Mouse (Mus musculus) heart, embryonic 10.5 days (tissue): ENCODE data around the gene Gm10282. TPM values are rescaled to one million over a fixed set of nuclear protein-coding genes. Genes with fewer than 3 reads are reported as not detected.

Experiments used
- DNase-seq: peaks from one replicate; pipeline ENCODE4 v3.0.0-alpha.2; 2017; ENCODE audit warnings: low spot score
- H3K27ac ChIP-seq: fragments of 300-500 bp; sonication (generic); 2 replicates; pipeline ENCODE4 v1.5.1; 2016; ENCODE audit warnings: mild to moderate bottlenecking
- H3K27me3 ChIP-seq: fragments of 300-500 bp; sonication (generic); 2 replicates; pipeline ENCODE4 v1.6.1; 2016; ENCODE audit warnings: mild to moderate bottlenecking; ENCODE audit not compliant: poor library complexity, insufficient read depth, severe bottlenecking
- H3K36me3 ChIP-seq: fragments of 300-500 bp; sonication (generic); 2 replicates; pipeline ENCODE4 v1.6.1; 2016; ENCODE audit warnings: mild to moderate bottlenecking, moderate library complexity
- H3K4me1 ChIP-seq: fragments of 300-500 bp; sonication (generic); 2 replicates; pipeline ENCODE4 v1.6.1; 2016; ENCODE audit warnings: mild to moderate bottlenecking
- H3K4me3 ChIP-seq: fragments of 300-500 bp; sonication (generic); 2 replicates; pipeline ENCODE4 v1.5.1; 2016; ENCODE audit warnings: mild to moderate bottlenecking, moderate library complexity
- H3K9me3 ChIP-seq: fragments of 300-500 bp; sonication (generic); 2 replicates; pipeline ENCODE4 v1.6.1; 2016; ENCODE audit warnings: mild to moderate bottlenecking, moderate library complexity
- WGBS: fragments of 180-500 bp; shearing (Covaris S2); methylation state at CpG from one replicate; pipeline ENCODE4 v1.1.7; 2016; 5-methylcytosine and 5-hydroxymethylcytosine counted together
- polyA plus RNA-seq: library from polyadenylated mRNA; unstranded; fragments of >200 nt; fragmentation: Nextera tagmentation; extraction: Ambion mirVana; gene quantifications from 2 replicates; pipeline ENCODE4 v1.2.1, GENCODE M21; 2016

Gm10282 gene
- polyA plus RNA-seq, 1 experiment from 2014 or later: 23.4 TPM

- Histone ChIP-seq H3K4me3 (no peak overlapping the region), H3K4me1 (peaks cover 8% of the 10 kb centered on the region), H3K9me3 (no peaks in the 10 kb centered on the region), H3K27ac (0 out of 2 replicates have a peak overlapping the region, but pooled peaks have one; percentile 26), H3K27me3 (no peaks in the 10 kb centered on the region), H3K36me3 (no peaks in the 10 kb centered on the region)
- WGBS: 31% methylated on average over 3 of the region's 3 CpGs
- no peak for DNase-seq
Observed at GRCm38 (mm10) chr8:72277244-72277643, 27.8 kb downstream of the Gm10282 start.

GRCm38 (mm10) chr8:72273807-72274206 is 31.3 kb downstream of the Gm10282 start:
- Histone ChIP-seq H3K4me3 (no peak overlapping the region), H3K27me3 (no peaks in the 10 kb centered on the region)
- WGBS: 71% methylated on average over 5 of the region's 5 CpGs

GRCm38 (mm10) chr8:72273111-72273770 is 31.8 kb downstream of the Gm10282 start:
- H3K4me3 ChIP-seq: no peak overlapping the region
- WGBS: 92% methylated on average over 1 of the region's 1 CpGs
- DNase-seq: no peak

More at GRCm38 (mm10) chr8:72273807-72274206, 31.3 kb downstream of the Gm10282 start:
- Histone ChIP-seq H3K27ac (no peak overlapping the region), H3K4me1 (peaks cover 17% of the 10 kb centered on the region), H3K36me3 (no peaks in the 10 kb centered on the region), H3K9me3 (no peaks in the 10 kb centered on the region)
- no peak for DNase-seq

GRCm38 (mm10) chr8:72272361-72272760 is 32.7 kb downstream of the Gm10282 start:
- no peaks in the 10 kb centered on the region for H3K36me3 ChIP-seq
- H3K27ac ChIP-seq: peak overlapping the region; percentile 31
- H3K9me3 ChIP-seq: no peaks in the 10 kb centered on the region
- H3K27me3 ChIP-seq: no peaks in the 10 kb centered on the region
- H3K4me3 ChIP-seq: no peak overlapping the region
- peaks cover 26% of the 10 kb centered on the region for H3K4me1 ChIP-seq
- no peak for DNase-seq
- 25% methylated on average over 3 of the region's 3 CpGs for WGBS

More at GRCm38 (mm10) chr8:72273111-72273770, 31.8 kb downstream of the Gm10282 start:
- Histone ChIP-seq H3K36me3 (no peaks in the 10 kb centered on the region), H3K4me1 (peaks cover 22% of the 10 kb centered on the region), H3K27ac (no peak overlapping the region), H3K9me3 (no peaks in the 10 kb centered on the region), H3K27me3 (no peaks in the 10 kb centered on the region)

GRCm38 (mm10) chr8:72271691-72272090 is 33.4 kb downstream of the Gm10282 start:
- H3K4me3 ChIP-seq: no peak overlapping the region
- DNase-seq: no peak
- no peaks in the 10 kb centered on the region for H3K9me3 ChIP-seq
- H3K27ac ChIP-seq: no peak overlapping the region
- no peaks in the 10 kb centered on the region for H3K36me3 ChIP-seq
- H3K27me3 ChIP-seq: no peaks in the 10 kb centered on the region
- H3K4me1 ChIP-seq: peaks cover 26% of the 10 kb centered on the region
- WGBS: 75% methylated on average over 3 of the region's 3 CpGs

GRCm38 (mm10) chr8:72271051-72271660 is 33.9 kb downstream of the Gm10282 start:
- Histone ChIP-seq H3K27me3 (no peaks in the 10 kb centered on the region), H3K4me1 (peaks cover 26% of the 10 kb centered on the region), H3K27ac (peak overlapping the region; percentile 57), H3K4me3 (no peak overlapping the region), H3K9me3 (no peaks in the 10 kb centered on the region), H3K36me3 (no peaks in the 10 kb centered on the region)
- DNase-seq: no peak
- WGBS: 54% methylated on average over 11 of the region's 11 CpGs

GRCm38 (mm10) chr8:72270606-72271005 is 34.5 kb downstream of the Gm10282 start:
- Histone ChIP-seq H3K27me3 (no peaks in the 10 kb centered on the region), H3K36me3 (no peaks in the 10 kb centered on the region), H3K4me1 (peaks cover 26% of the 10 kb centered on the region), H3K27ac (peak overlapping the region; percentile 57), H3K9me3 (no peaks in the 10 kb centered on the region), H3K4me3 (no peak overlapping the region)
- DNase-seq: no peak
- WGBS: 91% methylated on average over 12 of the region's 12 CpGs

- peak; percentile 90 for DNase-seq
Observed at GRCm38 (mm10) chr8:72268356-72268755, 36.7 kb downstream of the Gm10282 start.

GRCm38 (mm10) chr8:72267106-72267505 is 38.0 kb downstream of the Gm10282 start:
- no peak overlapping the region for H3K4me3 ChIP-seq
- no peak for DNase-seq
- H3K27ac ChIP-seq: no peak overlapping the region; the same call in 1 of the 2 replicates
- peaks cover 21% of the 10 kb centered on the region for H3K4me1 ChIP-seq
- 99% methylated on average over 8 of the region's 8 CpGs for WGBS
- H3K9me3 ChIP-seq: no peaks in the 10 kb centered on the region
- no peaks in the 10 kb centered on the region for H3K36me3 ChIP-seq
- no peaks in the 10 kb centered on the region for H3K27me3 ChIP-seq

More at GRCm38 (mm10) chr8:72268356-72268755, 36.7 kb downstream of the Gm10282 start:
- Histone ChIP-seq H3K27ac (peak overlapping the region; percentile 84), H3K4me3 (no peak overlapping the region), H3K4me1 (peaks cover 23% of the 10 kb centered on the region), H3K9me3 (no peaks in the 10 kb centered on the region), H3K36me3 (no peaks in the 10 kb centered on the region), H3K27me3 (no peaks in the 10 kb centered on the region)
- WGBS: 42% methylated on average over 15 of the region's 15 CpGs

GRCm38 (mm10) chr8:72266671-72267070 is 38.4 kb downstream of the Gm10282 start:
- no peak for DNase-seq
- no peaks in the 10 kb centered on the region for H3K36me3 ChIP-seq
- H3K4me1 ChIP-seq: peaks cover 21% of the 10 kb centered on the region
- H3K27me3 ChIP-seq: no peaks in the 10 kb centered on the region
- H3K4me3 ChIP-seq: no peak overlapping the region
- H3K27ac ChIP-seq: no peak overlapping the region
- H3K9me3 ChIP-seq: no peaks in the 10 kb centered on the region

- H3K4me1 ChIP-seq: peaks cover 19% of the 10 kb centered on the region
- no peaks in the 10 kb centered on the region for H3K36me3 ChIP-seq
- DNase-seq: no peak
- H3K9me3 ChIP-seq: no peaks in the 10 kb centered on the region
- 0 out of 2 replicates have a peak overlapping the region, but pooled peaks have one; percentile 19 for H3K27ac ChIP-seq
- H3K4me3 ChIP-seq: no peak overlapping the region
- no peaks in the 10 kb centered on the region for H3K27me3 ChIP-seq
- 60% methylated on average over 5 of the region's 7 CpGs for WGBS
Observed at GRCm38 (mm10) chr8:72265342-72265741, 39.7 kb downstream of the Gm10282 start.

GRCm38 (mm10) chr8:72263451-72263850 is 41.6 kb downstream of the Gm10282 start:
- WGBS: 63% methylated on average over 7 of the region's 7 CpGs
- H3K27ac ChIP-seq: no peak overlapping the region
- H3K4me1 ChIP-seq: peaks cover 15% of the 10 kb centered on the region
- H3K9me3 ChIP-seq: no peaks in the 10 kb centered on the region
- H3K36me3 ChIP-seq: no peaks in the 10 kb centered on the region
- no peaks in the 10 kb centered on the region for H3K27me3 ChIP-seq
- no peak overlapping the region for H3K4me3 ChIP-seq
- DNase-seq: no peak

- no peaks in the 10 kb centered on the region for H3K27me3 ChIP-seq
- WGBS: 86% methylated on average over 2 of the region's 2 CpGs
- no peaks in the 10 kb centered on the region for H3K9me3 ChIP-seq
- no peak overlapping the region for H3K27ac ChIP-seq
- no peaks in the 10 kb centered on the region for H3K36me3 ChIP-seq
- DNase-seq: no peak
- peaks cover 9% of the 10 kb centered on the region for H3K4me1 ChIP-seq
- no peak overlapping the region for H3K4me3 ChIP-seq
Observed at GRCm38 (mm10) chr8:72262756-72263155, 42.3 kb downstream of the Gm10282 start.
